Mouse (Mus musculus) midbrain, postnatal 0 days (tissue): ENCODE results near the gene Rnf5. TPM values are rescaled to one million over a fixed set of nuclear protein-coding genes. Genes with fewer than 3 reads are reported as not detected.
A peak's percentile ranks its signal among the peaks of the same experiment; 100 is the strongest.

Experiments used
- ATAC-seq: fragments of 200-750 bp; cut with Nextera tagmentation; 2 replicates; pipeline ENCODE4 v1.8.0; 2017; ENCODE audit warnings: moderate number of reproducible peaks, mild to moderate bottlenecking, moderate TSS enrichment, moderate library complexity; ENCODE audit not compliant: low FRiP score
- DNase-seq: peaks from one replicate; pipeline ENCODE4 v3.0.0-alpha.2; 2015; ENCODE audit warnings: low spot score
- H3K27ac ChIP-seq: fragments of 300-500 bp; sonication (generic); 2 replicates; pipeline ENCODE4 v1.5.1; 2014; ENCODE audit warnings: low read depth, mild to moderate bottlenecking, low read length, mixed read lengths
- H3K27me3 ChIP-seq: fragments of 300-500 bp; sonication (generic); 2 replicates; pipeline ENCODE4 v1.6.1; 2014; ENCODE audit warnings: low read length, control low read depth, mixed read lengths; ENCODE audit not compliant: insufficient read depth
- H3K36me3 ChIP-seq: fragments of 300-500 bp; sonication (generic); 2 replicates; pipeline ENCODE4 v1.6.1; 2014; ENCODE audit warnings: low read length, control low read depth, mixed read lengths; ENCODE audit not compliant: insufficient read depth
- H3K4me1 ChIP-seq: fragments of 300-500 bp; sonication (generic); 2 replicates; pipeline ENCODE4 v1.6.1; 2014; ENCODE audit warnings: mild to moderate bottlenecking, control low read depth, antibody characterized with exemption, low read length, mixed read lengths; ENCODE audit not compliant: insufficient read depth
- H3K4me2 ChIP-seq: fragments of 300-500 bp; sonication (generic); 2 replicates; pipeline ENCODE4 v1.6.1; 2014; ENCODE audit warnings: low read depth, mild to moderate bottlenecking, low read length, mixed read lengths; ENCODE audit not compliant: poor library complexity, severe bottlenecking
- H3K4me3 ChIP-seq: fragments of 300-500 bp; sonication (generic); 2 replicates; pipeline ENCODE4 v1.5.1; 2014; ENCODE audit warnings: low read depth, mild to moderate bottlenecking, low read length, moderate library complexity
- H3K9ac ChIP-seq: fragments of 300-500 bp; sonication (generic); replicated peaks from 2 replicates; pipeline ENCODE4 v1.6.1; 2014; ENCODE audit warnings: mild to moderate bottlenecking, low read length, moderate library complexity, mixed read lengths; ENCODE audit not compliant: poor library complexity, severe bottlenecking
- H3K9me3 ChIP-seq: fragments of 300-500 bp; sonication (generic); 2 replicates; pipeline ENCODE4 v1.6.1; 2016; ENCODE audit warnings: low read length, control low read depth
- CTCF ChIP-seq: IDR thresholded peaks from 2 replicates; pipeline ENCODE4 v1.5.1; 2016; ENCODE audit warnings: antibody characterized with exemption, mild to moderate bottlenecking
- WGBS: fragments of 180-500 bp; shearing (Covaris S2); extraction: QIAGEN DNeasy Blood & Tissue Kit; methylation state at CpG from one replicate; pipeline ENCODE4 v1.1.7; 2014; 5-methylcytosine and 5-hydroxymethylcytosine counted together
- polyA plus RNA-seq: library from polyadenylated mRNA; unstranded; fragments of >200 nt; fragmentation: Nextera tagmentation; extraction: Ambion mirVana; gene quantifications from 2 replicates; pipeline ENCODE4 v1.2.1, GENCODE M21; 2015
- total RNA-seq: library from RNA; depleted of rRNA; stranded (reverse); fragments of >200 nt; gene quantifications from 2 replicates; pipeline ENCODE4 v1.2.3, GENCODE M21; 2014

Gene Rnf5
- total and polyA plus RNA-seq, 2 experiments from 2014 or later, result 59.0 to 236 TPM

DNA sequence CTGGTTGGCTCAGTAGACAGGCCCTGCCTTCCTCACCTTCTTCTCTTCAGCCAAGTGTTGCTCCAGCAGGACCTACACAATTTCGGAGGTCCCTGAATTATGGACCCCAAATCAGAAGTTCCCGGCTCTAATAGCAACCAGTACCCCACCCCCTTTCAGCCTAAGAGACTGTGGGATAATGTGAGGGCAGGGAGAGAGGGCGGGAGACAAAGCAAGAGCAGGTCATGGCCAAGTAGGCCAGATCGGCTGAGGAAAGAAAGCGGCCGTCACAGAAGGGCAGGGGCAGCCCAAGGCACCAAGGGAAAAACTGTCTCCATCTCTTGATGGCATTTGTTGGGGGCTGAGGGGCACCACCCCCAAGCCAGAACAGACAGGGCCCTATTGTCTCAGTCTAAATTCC lies 12.4 kb upstream of the Rnf5 start, which contains the start of gene Egfl8:
Egfl8 (minus strand) TSS at position 101 of the 400 bp plus-strand sequence.
- Histone ChIP-seq H3K27me3 (no peaks in the 10 kb centered on the region), H3K36me3 (peaks cover 51% of the 10 kb centered on the region), H3K9me3 (no peaks in the 10 kb centered on the region), H3K9ac (no peak within 1 kb of the TSS), H3K4me1 (no peaks in the 10 kb centered on the region), H3K4me3 (no peak within 1 kb of the TSS), H3K4me2 (no peak within 1 kb of the TSS), H3K27ac (no peak within 1 kb of the TSS)
- WGBS, result 67% methylated on average over 6 of the region's 6 CpGs
- DNase-seq, result no peak
- TF ChIP-seq CTCF, result no peak
- no peak for ATAC-seq

DNA sequence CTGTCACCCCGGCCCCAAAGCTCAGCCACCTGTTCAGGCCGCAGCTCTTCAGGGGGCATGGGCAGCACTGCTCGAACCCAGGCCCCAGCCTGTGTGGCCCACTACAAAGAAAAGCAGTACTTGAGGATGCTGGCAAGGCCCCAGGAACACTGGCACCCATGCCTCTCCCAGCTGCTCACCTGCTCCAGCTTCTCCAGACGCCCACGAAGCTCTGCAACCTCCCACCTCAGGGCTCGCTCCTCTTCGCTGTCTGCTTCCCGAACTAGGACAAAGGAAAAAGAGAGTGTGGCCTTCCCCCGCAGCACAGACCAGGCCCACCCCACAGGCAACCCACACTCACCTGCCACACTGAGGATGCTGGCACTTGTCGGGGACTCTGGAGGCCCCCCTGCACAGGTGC lies 10.3 kb upstream of the Rnf5 start:
- Histone ChIP-seq H3K4me3 (no peak overlapping the region), H3K9me3 (no peaks in the 10 kb centered on the region), H3K27me3 (no peaks in the 10 kb centered on the region), H3K27ac (no peak overlapping the region), H3K4me1 (no peaks in the 10 kb centered on the region; the same call in 1 of the 2 replicates), H3K9ac (no peak overlapping the region), H3K36me3 (peaks cover 52% of the 10 kb centered on the region), H3K4me2 (no peak overlapping the region)
- no peak for TF ChIP-seq CTCF
- 92% methylated on average over 10 of the region's 10 CpGs for WGBS
- ATAC-seq (no peak), DNase-seq (no peak)

DNA sequence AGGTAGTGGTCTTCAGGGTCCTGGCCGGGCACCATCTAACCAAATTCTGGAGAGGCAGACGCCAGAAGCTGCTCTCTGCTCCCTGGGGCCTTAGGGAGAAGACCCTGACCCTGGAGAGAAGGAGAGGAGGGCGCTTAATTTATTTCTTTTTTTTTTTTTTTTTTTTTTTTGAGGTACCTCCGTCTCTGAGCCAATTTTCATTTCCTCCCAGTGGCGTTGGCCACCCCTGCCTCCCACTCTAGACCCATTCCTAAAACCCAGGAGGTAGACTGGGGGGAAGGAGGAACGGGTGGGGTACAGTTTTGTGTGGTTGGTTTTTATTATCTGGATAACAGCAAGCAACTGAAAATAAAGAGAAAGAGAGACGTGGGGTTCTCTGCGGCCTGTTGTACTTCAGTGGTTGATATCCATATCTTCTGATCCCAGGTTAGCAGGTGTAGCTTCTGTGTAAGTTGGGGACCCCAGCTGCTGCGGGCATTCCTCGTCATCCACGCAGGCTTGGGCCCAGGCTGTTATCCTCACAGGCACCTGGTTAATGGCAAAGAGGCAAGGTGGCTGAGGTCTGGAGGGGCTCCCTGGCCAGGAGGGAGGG lies 9.7 kb upstream of the Rnf5 start:
- DNase-seq (no peak), ATAC-seq (no peak)
- Histone ChIP-seq H3K9me3 (no peaks in the 10 kb centered on the region), H3K27me3 (no peaks in the 10 kb centered on the region), H3K4me2 (no peak overlapping the region), H3K27ac (no peak overlapping the region), H3K4me3 (no peak overlapping the region), H3K9ac (no peak overlapping the region), H3K36me3 (peaks cover 52% of the 10 kb centered on the region), H3K4me1 (no peaks in the 10 kb centered on the region; the same call in 1 of the 2 replicates)
- 87% methylated on average over 11 of the region's 11 CpGs for WGBS
- TF ChIP-seq CTCF, result no peak

DNA sequence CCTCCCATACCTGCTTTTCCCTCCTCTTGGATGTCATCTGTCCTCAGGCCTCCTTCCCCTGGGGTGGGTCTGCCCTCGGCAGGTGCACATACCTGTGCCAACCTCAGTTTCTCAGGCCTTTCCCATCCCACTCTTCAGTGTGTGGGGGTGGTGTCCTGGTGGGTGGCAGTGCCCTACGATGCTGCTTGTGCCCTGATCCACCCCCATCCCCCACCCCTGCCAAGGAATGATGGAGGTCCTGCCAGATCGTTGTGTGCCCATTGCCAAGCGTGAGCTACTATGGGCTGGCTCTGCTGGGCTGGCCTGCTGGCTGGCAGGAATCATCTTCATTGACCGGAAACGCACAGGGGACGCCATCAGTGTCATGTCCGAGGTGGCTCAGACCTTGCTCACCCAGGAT lies 7.6 kb upstream of the Rnf5 start:
- Histone ChIP-seq H3K9ac (no peak overlapping the region), H3K4me2 (no peak overlapping the region), H3K4me3 (no peak overlapping the region), H3K27me3 (no peaks in the 10 kb centered on the region), H3K4me1 (peaks cover 10% of the 10 kb centered on the region; the same call in 1 of the 2 replicates), H3K27ac (no peak overlapping the region), H3K36me3 (peaks cover 42% of the 10 kb centered on the region), H3K9me3 (no peaks in the 10 kb centered on the region)
- ATAC-seq (no peak), DNase-seq (no peak)
- TF ChIP-seq CTCF, result no peak
- WGBS, result 93% methylated on average over 8 of the region's 8 CpGs

DNA sequence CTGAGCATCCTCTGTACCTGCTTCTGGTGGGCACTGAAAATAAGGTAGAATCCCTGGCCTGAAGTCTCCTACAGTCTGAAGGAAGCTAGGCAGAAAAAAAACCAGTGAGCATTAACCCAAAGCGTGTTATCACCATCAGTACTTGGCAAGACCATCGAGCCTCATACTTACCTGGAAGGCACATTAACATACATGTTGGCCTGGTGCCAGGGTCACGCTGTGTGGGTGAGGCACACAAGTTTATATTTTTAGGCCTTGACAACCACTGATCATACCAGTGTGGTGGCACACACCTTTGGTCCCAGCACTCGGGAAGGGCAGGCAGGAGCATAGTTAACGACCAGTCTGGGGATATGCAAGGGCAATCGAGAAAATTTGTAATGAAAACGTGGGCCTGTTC lies 4.5 kb upstream of the Rnf5 start:
- no peak for TF ChIP-seq CTCF
- ATAC-seq, result no peak
- Histone ChIP-seq H3K27ac (no peak overlapping the region), H3K4me2 (no peak overlapping the region), H3K4me1 (peaks cover 14% of the 10 kb centered on the region; the same call in 1 of the 2 replicates), H3K9me3 (no peaks in the 10 kb centered on the region), H3K27me3 (no peaks in the 10 kb centered on the region), H3K4me3 (no peak overlapping the region), H3K9ac (peak overlapping the region; percentile 42), H3K36me3 (peaks cover 22% of the 10 kb centered on the region)
- no peak for DNase-seq
- WGBS, result 86% methylated on average over 7 of the region's 7 CpGs

DNA sequence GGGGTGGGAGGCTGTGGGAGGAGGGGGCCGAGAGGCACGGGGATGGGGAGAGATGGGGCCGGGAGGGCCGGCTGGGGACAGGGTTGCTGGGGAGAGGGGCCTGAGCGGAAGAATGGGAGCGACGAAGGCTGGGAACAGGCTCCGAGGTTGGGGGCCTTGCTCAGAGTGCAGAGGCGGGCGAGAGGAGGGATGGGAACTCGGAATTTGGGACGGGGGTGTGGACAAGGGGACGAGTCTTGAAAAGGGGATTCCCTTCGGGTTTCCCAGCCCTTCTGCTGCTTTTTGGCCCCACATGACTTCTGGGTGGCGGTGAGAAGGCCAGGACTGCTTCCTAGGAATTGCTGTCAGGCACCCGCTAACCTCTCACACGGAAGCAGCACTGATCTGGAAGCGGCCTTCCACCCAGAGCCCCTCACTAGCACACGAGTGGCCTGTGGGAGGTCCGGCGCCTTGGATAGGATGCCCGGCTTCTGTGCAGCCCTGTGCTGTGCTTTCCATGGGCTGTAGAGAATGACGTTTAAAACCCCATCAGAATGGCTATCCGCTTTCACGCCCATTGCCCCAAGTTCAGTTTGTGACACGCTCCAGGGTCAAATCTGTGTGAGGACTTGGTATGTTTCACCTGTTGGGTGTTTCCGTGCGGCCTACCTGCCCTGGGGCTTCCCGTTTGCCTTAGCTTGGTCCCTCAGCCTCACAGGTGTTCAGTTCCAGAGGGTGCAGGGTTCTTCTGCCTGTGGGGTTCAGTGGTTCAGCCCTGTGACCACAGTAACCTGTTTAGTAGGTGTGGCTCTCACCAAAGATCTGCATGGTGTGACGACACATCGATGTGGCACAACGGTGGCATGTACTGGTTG lies 2.9 kb upstream of the Rnf5 start:
- H3K36me3 ChIP-seq, result peaks cover 7% of the 10 kb centered on the region
- ATAC-seq (no peak), DNase-seq (peak; percentile 20)
- H3K9ac ChIP-seq, result peak overlapping the region; percentile 100
- peak overlapping the region; percentile 90 for H3K27ac ChIP-seq
- H3K9me3 ChIP-seq, result no peaks in the 10 kb centered on the region
- TF ChIP-seq CTCF, result no peak
- H3K4me2 ChIP-seq, result peak overlapping the region; percentile 92
- H3K4me3 ChIP-seq, result peak overlapping the region; percentile 87
- no peaks in the 10 kb centered on the region for H3K27me3 ChIP-seq
- 19% methylated on average over 32 of the region's 32 CpGs for WGBS
- H3K4me1 ChIP-seq, result peaks cover 14% of the 10 kb centered on the region; the same call in 1 of the 2 replicates
